Mouse (Mus musculus): Measurements from ENCODE around the gene Cdc5l.

DNA sequence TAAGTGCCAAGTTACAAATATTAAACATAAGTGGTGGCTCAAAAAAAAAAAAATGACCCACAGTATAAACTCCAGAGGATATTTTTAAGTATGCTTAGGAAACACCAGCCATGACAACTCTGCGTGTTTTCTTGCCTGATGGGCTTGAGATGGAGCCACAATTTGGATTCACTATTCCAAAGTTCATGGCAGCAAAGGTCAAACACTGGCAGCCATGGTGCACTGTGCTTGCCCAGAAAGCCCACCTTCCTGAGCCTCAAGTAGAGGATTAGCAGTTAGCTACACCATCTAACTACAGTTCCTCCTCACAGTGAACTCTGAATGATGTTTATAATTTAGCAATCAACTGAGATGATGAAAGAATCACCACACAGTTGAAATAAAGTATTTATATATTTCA lies 31.4 kb downstream of the Cdc5l start:
- no peak for TF ChIP-seq FLI1 (IDR thresholded peaks at IDR 0.05; ENCODE audit: low read length)
- TF ChIP-seq GATA1 (IDR thresholded peaks at IDR 0.05; ENCODE audit: borderline replicate concordance, low read length), result no peak
